Mouse (Mus musculus): ENCODE results near the gene Clec11a.

DNA sequence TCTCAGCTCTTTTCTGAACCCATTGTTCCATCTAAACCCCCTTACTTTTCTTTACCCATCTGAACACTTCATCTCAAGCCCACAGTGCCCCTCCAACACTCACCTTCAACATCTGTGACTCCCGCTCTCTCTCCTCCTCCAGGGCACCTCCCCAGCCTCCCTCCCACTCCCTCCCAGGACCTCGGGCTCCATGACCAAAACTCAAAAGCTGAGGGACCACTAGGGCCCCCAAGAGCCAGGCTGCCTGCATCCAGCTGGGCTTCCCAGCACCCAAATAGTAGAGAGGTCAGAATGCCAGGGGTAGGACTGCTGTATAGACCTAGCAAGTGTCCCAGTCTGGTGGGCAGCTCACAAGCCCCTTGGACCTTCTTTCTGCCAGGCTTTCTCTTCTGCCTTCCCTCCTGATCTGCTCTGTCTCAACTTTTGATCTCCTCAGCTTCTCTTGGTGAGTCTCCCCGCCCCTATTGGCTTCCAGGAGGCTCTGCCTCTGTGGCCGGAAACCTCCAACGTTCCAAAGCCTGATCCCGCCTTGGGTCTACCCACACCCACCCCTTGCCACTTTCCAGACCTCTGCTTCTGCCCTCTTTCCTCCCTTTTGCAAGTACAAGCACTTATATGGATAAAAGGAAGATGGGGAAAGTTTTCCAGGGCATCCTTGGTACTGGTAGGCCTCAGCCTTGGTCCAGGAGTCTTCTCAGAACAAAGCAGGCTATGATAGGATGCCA lies at the start of gene Clec11a:
- no peak for TF ChIP-seq CTCF (IDR thresholded peaks at IDR 0.05; ENCODE audit: extremely low read depth, insufficient read depth, insufficient read length, insufficient replicate concordance)
- TF ChIP-seq POLR2A (IDR thresholded peaks at IDR 0.05; ENCODE audit: low read depth, low read length): no peak

Data from spleen, adult 2 months (tissue).